Mouse (Mus musculus): ENCODE results near the gene Adcy6. TPM values are rescaled to one million over a fixed set of nuclear protein-coding genes. Genes with fewer than 3 reads are reported as not detected.

Adcy6 gene
- total and polyA plus RNA-seq, 3 experiments: 76.0 to 77.3 TPM; not detected in 1

DNA sequence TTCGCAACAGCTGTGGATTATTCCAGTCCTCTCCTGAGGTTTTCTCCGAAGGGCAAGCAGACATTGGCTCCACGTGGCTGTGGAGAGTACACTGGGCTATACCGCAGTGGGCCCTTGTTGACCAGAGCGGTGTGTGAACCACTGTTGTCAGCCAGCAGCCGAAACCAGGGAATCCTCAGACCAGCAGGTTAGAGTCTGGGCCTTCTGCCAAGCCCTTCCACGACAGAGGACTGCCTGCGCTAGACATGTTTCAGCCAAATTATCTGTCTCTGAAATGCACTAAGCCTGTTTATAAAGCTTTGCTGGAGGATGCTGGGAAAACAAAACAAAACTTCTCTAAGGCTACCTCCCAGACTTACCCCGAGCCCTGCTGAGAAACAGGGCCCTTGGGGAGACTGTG is 4.7 kb upstream of the Adcy6 start:
- H3K4me3 ChIP-seq (ENCODE audit: control insufficient read depth in 1 of 2, insufficient read depth in 1 of 2, low read depth in 2 of 2, low read length in 2 of 2): no peak overlapping the region
- H3K9me3 ChIP-seq (replicated peaks; ENCODE audit: insufficient read depth, low read length): no peaks in the 10 kb centered on the region
- H3K27ac ChIP-seq (ENCODE audit: control insufficient read depth, low read depth, low read length): no peak overlapping the region
- H3K27me3 ChIP-seq (ENCODE audit: control insufficient read depth in 1 of 2, insufficient read depth in 2 of 2, low read length in 2 of 2): peaks cover 0 to 5% of the 10 kb centered on the region in 2 experiments; a peak in 1 of 4 replicates
- H3K4me1 ChIP-seq (ENCODE audit: control insufficient read depth in 1 of 2, insufficient read depth in 2 of 2, low read length in 2 of 2): peaks cover 0 to 25% of the 10 kb centered on the region in 2 experiments
- H3K36me3 ChIP-seq (ENCODE audit: control insufficient read depth in 1 of 2, insufficient read depth in 2 of 2, low read length in 2 of 2): peaks cover 0 to 9% of the 10 kb centered on the region in 2 experiments; a peak in 2 of 4 replicates
- no peak overlapping the region for H3K9ac ChIP-seq (ENCODE audit: control insufficient read depth, low read depth, low read length, poor library complexity, severe bottlenecking)
- H3K79me2 ChIP-seq (ENCODE audit: control insufficient read depth, insufficient read depth, low read length, poor library complexity): peaks cover 5% of the 10 kb centered on the region; the same call in 1 of the 2 replicates
- DNase-seq (ENCODE audit: low read depth, low spot score): peak; percentile 78
- no peak for TF ChIP-seq CHD1 (IDR thresholded peaks at IDR 0.05; ENCODE audit: low read depth, low read length)
- TF ChIP-seq CTCF (IDR thresholded peaks at IDR 0.05 in 2 of 3, conservative IDR thresholded peaks at IDR 0.05 in 1 of 3; ENCODE audit: control insufficient read depth in 1 of 3, insufficient read depth in 1 of 3, low read depth in 2 of 3, low read length in 3 of 3, poor library complexity in 1 of 3, severe bottlenecking in 1 of 3): no peak
- no peak for TF ChIP-seq NRF1 (IDR thresholded peaks at IDR 0.05; ENCODE audit: insufficient read depth, low read depth, low read length, poor library complexity, severe bottlenecking)
- no peak for TF ChIP-seq POLR2A (IDR thresholded peaks at IDR 0.05; ENCODE audit: control insufficient read depth in 1 of 2, insufficient read depth in 1 of 2, low read depth in 1 of 2, low read length in 2 of 2, poor library complexity in 1 of 2)
- TF ChIP-seq ETS1 (IDR thresholded peaks at IDR 0.05; ENCODE audit: low read depth, low read length): peak; percentile 34; the same call in 1 of the 2 replicates
- no peak for TF ChIP-seq ZNF384 (IDR thresholded peaks at IDR 0.05; ENCODE audit: low read depth, low read length)
- TF ChIP-seq TAL1 (IDR thresholded peaks at IDR 0.05; ENCODE audit: low read length): 0 out of 2 replicates have a peak, but pooled peaks have one; percentile 11
- TF ChIP-seq MYC (IDR thresholded peaks at IDR 0.05; ENCODE audit: low read depth, low read length): 0 out of 2 replicates have a peak, but pooled peaks have one; percentile 39
- TF ChIP-seq GABPA (IDR thresholded peaks at IDR 0.05; ENCODE audit: low read depth, low read length): no peak
- no peak for TF ChIP-seq ELF1 (IDR thresholded peaks at IDR 0.05; ENCODE audit: low read depth, low read length)
- no peak for TF ChIP-seq CHD2 (IDR thresholded peaks at IDR 0.05; ENCODE audit: low read length)
- no peak for TF ChIP-seq MEF2A (IDR thresholded peaks at IDR 0.05; ENCODE audit: extremely low read depth, insufficient replicate concordance, low read depth, low read length, poor library complexity, severe bottlenecking)
- no peak for TF ChIP-seq ZMIZ1 (IDR thresholded peaks at IDR 0.05; ENCODE audit: low read depth, low read length)
- no peak for TF ChIP-seq USF2 (IDR thresholded peaks at IDR 0.05; ENCODE audit: borderline replicate concordance in 1 of 2, insufficient read depth in 1 of 2, low read depth in 1 of 2, low read length in 2 of 2)
- no peak for TF ChIP-seq ZKSCAN1 (IDR thresholded peaks at IDR 0.05; ENCODE audit: low read depth, low read length)
- no peak for TF ChIP-seq RAD21 (IDR thresholded peaks at IDR 0.05; ENCODE audit: low read depth, low read length)
- no peak for TF ChIP-seq MAFK (IDR thresholded peaks at IDR 0.05; ENCODE audit: borderline replicate concordance, low read depth, low read length)
- TF ChIP-seq TCF12 (IDR thresholded peaks at IDR 0.05; ENCODE audit: low read depth, low read length): no peak
- peak; percentile 21; the same call in 1 of the 2 replicates for TF ChIP-seq SMC3 (IDR thresholded peaks at IDR 0.05; ENCODE audit: low read depth, low read length)
- TF ChIP-seq MYB (IDR thresholded peaks at IDR 0.05; ENCODE audit: low read depth, low read length): no peak
- TF ChIP-seq RCOR1 (IDR thresholded peaks at IDR 0.05; ENCODE audit: low read depth, low read length): no peak
- no peak for TF ChIP-seq UBTF (IDR thresholded peaks at IDR 0.05; ENCODE audit: borderline replicate concordance, insufficient read depth, low read depth, low read length)
- no peak for TF ChIP-seq MAZ (IDR thresholded peaks at IDR 0.05; ENCODE audit: low read depth, low read length)
- no peak for TF ChIP-seq HCFC1 (IDR thresholded peaks at IDR 0.05; ENCODE audit: low read depth, low read length)
- TF ChIP-seq MXI1 (IDR thresholded peaks at IDR 0.05; ENCODE audit: low read depth, low read length): no peak
- TF ChIP-seq USF1 (IDR thresholded peaks at IDR 0.05; ENCODE audit: low read depth, low read length): no peak
- peak in 1 of 2 experiments; percentile 23; a peak in 1 of 4 replicates for TF ChIP-seq EP300 (IDR thresholded peaks at IDR 0.05; ENCODE audit: low read depth in 1 of 2, low read length in 2 of 2)
- TF ChIP-seq SIN3A (IDR thresholded peaks at IDR 0.05; ENCODE audit: low read length): no peak; the same call in 1 of the 2 replicates
- no peak for TF ChIP-seq JUND (IDR thresholded peaks at IDR 0.05; ENCODE audit: low read depth, low read length)
- no peak for TF ChIP-seq POLR2AphosphoS5 (IDR thresholded peaks at IDR 0.05; ENCODE audit: borderline replicate concordance, low read depth, low read length)
- TF ChIP-seq GATA1 (IDR thresholded peaks at IDR 0.05; ENCODE audit: low read depth, low read length): 0 out of 2 replicates have a peak, but pooled peaks have one; percentile 16
- no peak for TF ChIP-seq NELFE (IDR thresholded peaks at IDR 0.05; ENCODE audit: low read depth, low read length)
- TF ChIP-seq KAT2A (conservative IDR thresholded peaks at IDR 0.05; ENCODE audit: low read depth, low read length): no peak
- no peak for TF ChIP-seq BHLHE40 (IDR thresholded peaks at IDR 0.05; ENCODE audit: borderline replicate concordance, low read depth, low read length)
- TF ChIP-seq E2F4 (IDR thresholded peaks at IDR 0.05; ENCODE audit: borderline replicate concordance, low read depth, low read length): no peak
- TF ChIP-seq MAX (IDR thresholded peaks at IDR 0.05; ENCODE audit: low read length): no peak
- TF ChIP-seq POLR2AphosphoS2 (IDR thresholded peaks at IDR 0.05; ENCODE audit: low read length): no peak
